Mouse (Mus musculus): ENCODE measurements around the gene Elfn1. TPM values are rescaled to one million over a fixed set of nuclear protein-coding genes. Genes with fewer than 3 reads are reported as not detected.

The Elfn1 gene
- total and polyA plus RNA-seq, 3 experiments, result 0.04 to 0.06 TPM; not detected in 1

DNA sequence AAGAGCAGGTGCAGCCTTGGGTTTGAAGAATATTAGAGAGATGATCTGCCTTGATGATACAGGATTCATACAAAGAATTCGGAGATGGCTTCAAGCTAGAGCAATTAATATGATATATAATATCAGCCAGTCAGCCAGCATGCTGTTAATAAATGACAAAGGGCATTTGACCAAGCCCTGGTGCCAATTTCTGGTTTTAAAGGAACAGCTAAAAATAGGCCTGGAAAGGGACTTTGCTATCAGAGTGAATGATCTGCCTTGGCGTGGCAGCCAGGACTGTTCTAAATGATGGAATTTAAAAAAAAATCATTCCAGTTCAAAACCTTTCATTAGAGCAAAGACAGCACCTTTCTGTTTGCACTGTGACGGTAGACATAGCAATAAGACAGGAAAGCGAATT lies 52.0 kb downstream of the Elfn1 start:
- Histone ChIP-seq H3K4me1 (ENCODE audit: control insufficient read depth in 1 of 2, insufficient read depth in 2 of 2) (peaks cover 0 to 3% of the 10 kb centered on the region in 2 experiments; a peak in 1 of 4 replicates), H3K9me3 (replicated peaks; ENCODE audit: low read length) (no peaks in the 10 kb centered on the region), H3K4me2 (ENCODE audit: insufficient read depth, low read depth, poor library complexity, severe bottlenecking) (no peak overlapping the region), H3K9ac (ENCODE audit: insufficient read depth, low read depth) (no peak overlapping the region), H3K4me3 (replicated peaks in 1 of 3; ENCODE audit: low read depth in 2 of 3, low read length in 2 of 3, poor library complexity in 1 of 3) (no peak overlapping the region), H3K27me3 (replicated peaks) (peaks cover 14% of the 10 kb centered on the region), H3K79me2 (replicated peaks; ENCODE audit: control insufficient read depth, extremely low read depth, insufficient read depth, poor library complexity, severe bottlenecking) (no peaks in the 10 kb centered on the region), H3K36me3 (replicated peaks in 1 of 2; ENCODE audit: control insufficient read depth in 1 of 2, insufficient read depth in 1 of 2, low read length in 1 of 2) (no peaks in the 10 kb centered on the region), H3K27ac (ENCODE audit: insufficient read depth, low read depth) (no peak overlapping the region)
- no peak for DNase-seq (ENCODE audit: extremely low read depth)
- TF ChIP-seq ZNF384 (IDR thresholded peaks at IDR 0.05; ENCODE audit: low read depth, low read length) (no peak), UBTF (IDR thresholded peaks at IDR 0.05; ENCODE audit: low read depth, low read length) (no peak), POLR2A (IDR thresholded peaks at IDR 0.05; ENCODE audit: low read depth, low read length) (no peak), GABPA (IDR thresholded peaks at IDR 0.05; ENCODE audit: insufficient replicate concordance, low read depth, low read length) (no peak), HCFC1 (IDR thresholded peaks at IDR 0.05; ENCODE audit: low read depth, low read length) (no peak), ZC3H11A (IDR thresholded peaks at IDR 0.05; ENCODE audit: low read depth, low read length) (no peak), JUND (conservative IDR thresholded peaks at IDR 0.05; ENCODE audit: low read depth, low read length) (no peak), MXI1 (IDR thresholded peaks at IDR 0.05; ENCODE audit: low read depth, low read length) (no peak), MYC (IDR thresholded peaks at IDR 0.05; ENCODE audit: low read depth, low read length) (no peak)
- dilution Hi-C loops (cut with MboI; ENCODE audit: extremely low pct_ligation_motif_present, extremely low pct_unique_long_range_greater_than_20kb, low sequenced_read_pairs) (no loop called here), in situ Hi-C loops (cut with MboI; ENCODE audit: low pct_ligation_motif_present, low pct_unique_long_range_greater_than_20kb, low sequenced_read_pairs) (no loop called here)

DNA sequence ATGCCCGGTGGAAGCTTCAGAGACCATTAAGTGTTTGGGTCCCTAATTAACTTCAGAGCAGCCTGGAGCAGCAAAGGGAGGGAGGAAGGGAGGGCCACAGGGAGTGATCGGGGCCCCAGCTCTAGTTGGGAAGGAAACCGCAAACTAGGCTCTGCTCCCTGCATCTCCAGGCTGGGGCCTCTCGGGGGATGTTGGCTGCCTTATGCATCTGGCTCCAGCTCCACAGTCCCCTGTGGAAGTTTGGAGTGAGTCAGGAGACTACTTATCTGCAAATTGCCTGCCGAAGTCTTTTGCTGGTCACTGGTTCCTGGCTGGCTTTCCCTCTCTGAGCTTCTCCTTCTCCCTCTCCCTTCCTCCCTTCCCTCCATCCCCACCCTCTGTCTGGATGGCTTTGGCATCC lies 56.6 kb downstream of the Elfn1 start:
- H3K36me3 ChIP-seq (replicated peaks in 1 of 2; ENCODE audit: control insufficient read depth in 1 of 2, insufficient read depth in 1 of 2, low read length in 1 of 2), result no peaks in the 10 kb centered on the region
- no peak overlapping the region for H3K4me3 ChIP-seq (replicated peaks in 1 of 3; ENCODE audit: low read depth in 2 of 3, low read length in 2 of 3, poor library complexity in 1 of 3)
- H3K9ac ChIP-seq (ENCODE audit: insufficient read depth, low read depth), result no peak overlapping the region
- no peak for TF ChIP-seq JUND (conservative IDR thresholded peaks at IDR 0.05; ENCODE audit: low read depth, low read length)
- TF ChIP-seq KAT2A (IDR thresholded peaks at IDR 0.05; ENCODE audit: insufficient replicate concordance, low read length), result no peak
- TF ChIP-seq UBTF (IDR thresholded peaks at IDR 0.05; ENCODE audit: low read depth, low read length), result no peak
- TF ChIP-seq ELF1 (IDR thresholded peaks at IDR 0.05; ENCODE audit: low read depth, low read length), result no peak
- TF ChIP-seq RAD21 (IDR thresholded peaks at IDR 0.05; ENCODE audit: low read depth, low read length), result no peak
- no peak for TF ChIP-seq PAX5 (IDR thresholded peaks at IDR 0.05; ENCODE audit: low read length)
- TF ChIP-seq USF1 (IDR thresholded peaks at IDR 0.05; ENCODE audit: low read depth, low read length), result no peak
- no peak for TF ChIP-seq CHD1 (IDR thresholded peaks at IDR 0.05; ENCODE audit: low read depth, low read length)
- no peak for TF ChIP-seq POLR2A (IDR thresholded peaks at IDR 0.05; ENCODE audit: low read depth, low read length)
- no peaks in the 10 kb centered on the region for H3K79me2 ChIP-seq (replicated peaks; ENCODE audit: control insufficient read depth, extremely low read depth, insufficient read depth, poor library complexity, severe bottlenecking)
- peaks cover 3 to 6% of the 10 kb centered on the region in 2 experiments for H3K4me1 ChIP-seq (ENCODE audit: control insufficient read depth in 1 of 2, insufficient read depth in 2 of 2)
- dilution Hi-C loops (cut with MboI; ENCODE audit: extremely low pct_ligation_motif_present, extremely low pct_unique_long_range_greater_than_20kb, low sequenced_read_pairs), result no loop called here
- H3K27me3 ChIP-seq (replicated peaks), result peaks cover 17% of the 10 kb centered on the region
- H3K27ac ChIP-seq (ENCODE audit: insufficient read depth, low read depth), result no peak overlapping the region
- DNase-seq (ENCODE audit: extremely low read depth), result no peak
- no peak overlapping the region for H3K4me2 ChIP-seq (ENCODE audit: insufficient read depth, low read depth, poor library complexity, severe bottlenecking)
- in situ Hi-C loops (cut with MboI; ENCODE audit: low pct_ligation_motif_present, low pct_unique_long_range_greater_than_20kb, low sequenced_read_pairs), result no loop called here
- no peaks in the 10 kb centered on the region for H3K9me3 ChIP-seq (replicated peaks; ENCODE audit: low read length)
